Mouse (Mus musculus) embryo, embryonic 11.5 days (tissue): ENCODE measurements at regions not wholly inside any gene's neighbourhood (a gene's known extent, or its start where the extent isn't known, plus 50 kb on each side); places are given as distances from the start of the nearest gene placed in this dataset.

ENCODE experiments used
- DNase-seq: peaks from one replicate; pipeline ENCODE4 v3.0.0-alpha.2; 2012; ENCODE audit warnings: low read depth, low spot score

DNA sequence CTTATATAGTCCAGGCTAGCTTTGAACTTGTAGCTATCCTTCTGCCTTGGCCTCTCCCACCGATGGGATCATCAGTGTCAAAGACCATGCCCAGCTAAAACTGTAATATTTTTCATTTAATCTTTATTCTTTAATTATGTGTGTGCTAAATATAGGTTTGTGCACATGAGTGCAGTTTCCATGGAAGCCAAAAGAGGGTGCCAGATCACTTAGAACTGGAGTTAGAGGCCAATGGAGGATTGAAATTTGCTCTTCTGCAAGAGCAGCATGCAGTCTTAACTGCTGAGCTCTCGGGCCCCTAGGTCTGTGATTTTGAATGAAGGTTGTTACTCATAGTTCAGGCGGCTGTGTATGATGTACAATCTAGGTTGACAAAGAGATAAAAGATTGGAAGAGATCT, 66.6 kb upstream of the Slc22a22 start:
- no peak for DNase-seq

GRCm38 (mm10) chr15:57542630-57543029, 65.2 kb upstream of the Slc22a22 start:
- no peak for DNase-seq

DNA sequence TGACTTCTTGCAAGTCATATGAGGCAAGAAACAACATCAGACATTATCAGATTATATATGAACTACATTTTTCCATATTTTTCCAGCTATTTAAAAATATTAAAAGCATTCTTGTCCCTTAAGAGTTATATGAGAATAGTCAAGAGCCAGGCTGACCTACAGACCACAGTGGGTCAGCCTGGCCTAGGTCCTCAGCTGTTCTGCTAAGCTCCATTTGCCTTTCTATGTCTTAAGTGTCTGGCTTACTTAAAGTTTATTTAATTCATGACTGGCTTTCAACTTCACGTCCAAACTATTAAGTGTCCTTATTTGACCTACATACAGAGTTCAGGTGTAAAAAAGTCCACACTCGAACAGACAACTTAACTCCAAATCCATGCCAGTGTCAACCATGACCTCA, 58.1 kb upstream of the Slc22a22 start:
- DNase-seq, result no peak
